Mouse (Mus musculus): Measurements from ENCODE around the gene Tmeff2.

Tmeff2 gene

GRCm38 (mm10) chr1:50980591-50980990 lies 80.1 kb downstream of the Tmeff2 start:
- DNase-seq (ENCODE audit: low read depth), result no peak

GRCm38 (mm10) chr1:50981151-50981828 lies 80.8 kb downstream of the Tmeff2 start:
- no peak for DNase-seq (ENCODE audit: low read depth)

- DNase-seq (ENCODE audit: low read depth), result no peak
These were observed 90.2 kb downstream of the Tmeff2 start for GRCm38 (mm10) chr1:50990661-50991060.

GRCm38 (mm10) chr1:50994505-50994904 lies 94.1 kb downstream of the Tmeff2 start:
- DNase-seq (ENCODE audit: low read depth), result no peak

GRCm38 (mm10) chr1:50999793-51000192 lies 99.3 kb downstream of the Tmeff2 start:
- DNase-seq (ENCODE audit: low read depth), result no peak

- no peak for DNase-seq (ENCODE audit: low read depth)
These were observed 107.9 kb downstream of the Tmeff2 start for GRCm38 (mm10) chr1:51008344-51008743.

DNA sequence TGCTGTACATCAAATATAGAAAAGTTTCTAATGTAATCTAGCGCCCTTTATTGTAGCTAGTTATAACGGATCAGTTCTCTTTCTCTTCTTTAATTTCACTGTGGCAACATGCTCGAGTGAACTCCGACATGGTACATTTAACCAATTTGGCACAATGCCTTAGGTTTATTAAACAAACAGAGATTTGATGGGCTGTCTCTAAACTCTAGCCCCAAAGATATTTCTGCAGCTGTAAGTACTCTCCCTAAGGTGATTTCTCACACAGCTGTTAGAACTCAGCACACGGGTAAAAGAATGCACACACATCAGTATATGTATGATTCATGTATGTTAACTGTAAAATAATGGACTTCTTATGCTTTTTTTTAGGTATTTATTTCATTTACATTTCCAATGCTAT lies 139.8 kb downstream of the Tmeff2 start:
- DNase-seq (ENCODE audit: low read depth), result no peak

- DNase-seq (ENCODE audit: low read depth), result no peak
These were observed 144.4 kb downstream of the Tmeff2 start for GRCm38 (mm10) chr1:51044810-51045209.

DNA sequence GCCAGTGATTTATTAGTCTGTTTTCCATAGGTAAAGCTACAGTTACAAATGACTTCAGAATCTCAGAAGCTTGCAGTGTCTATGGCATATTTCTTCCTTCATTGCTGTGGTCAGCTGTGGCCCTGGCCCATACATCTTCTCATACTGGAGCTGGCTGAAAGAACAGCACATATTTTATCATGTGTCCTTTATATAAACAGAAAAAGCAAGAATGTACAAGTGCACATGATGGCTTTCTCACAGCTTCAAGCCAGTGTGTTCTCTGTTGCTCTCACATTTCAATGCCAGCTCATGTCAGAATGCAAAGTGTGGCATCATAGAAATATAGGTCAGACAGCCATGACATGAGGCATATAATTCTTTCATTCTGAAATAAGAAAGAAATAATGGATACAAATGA lies 164.1 kb downstream of the Tmeff2 start:
- no peak for DNase-seq (ENCODE audit: low read depth)

GRCm38 (mm10) chr1:51065652-51066051 lies 165.2 kb downstream of the Tmeff2 start:
- DNase-seq (ENCODE audit: low read depth), result no peak

- no peak for DNase-seq (ENCODE audit: low read depth)
These were observed 168.4 kb downstream of the Tmeff2 start for GRCm38 (mm10) chr1:51068814-51069213.

GRCm38 (mm10) chr1:51069288-51069687 lies 168.8 kb downstream of the Tmeff2 start:
- no peak for DNase-seq (ENCODE audit: low read depth)

DNA sequence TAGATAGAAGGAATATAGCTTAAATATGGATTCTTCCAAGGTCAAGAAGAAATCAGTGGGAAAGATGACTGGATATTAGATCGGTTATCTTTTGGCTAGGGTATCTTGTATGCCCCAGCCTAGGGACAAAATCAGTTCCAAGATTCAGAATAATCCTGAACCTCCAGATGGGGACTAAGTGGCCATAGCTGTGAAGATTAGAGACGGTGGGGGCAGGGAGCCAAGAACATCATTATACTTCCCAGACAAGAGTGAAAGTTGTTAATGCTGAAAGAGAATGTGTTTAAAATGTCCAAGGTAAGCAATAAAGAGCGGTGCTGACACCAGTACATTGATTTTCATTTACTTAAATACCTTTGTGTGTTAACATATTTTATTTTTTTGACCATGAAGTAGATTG lies 173.6 kb downstream of the Tmeff2 start:
- DNase-seq (ENCODE audit: low read depth), result no peak

GRCm38 (mm10) chr1:51075785-51076771 lies 175.6 kb downstream of the Tmeff2 start:
- no peak for DNase-seq (ENCODE audit: low read depth)

DNA sequence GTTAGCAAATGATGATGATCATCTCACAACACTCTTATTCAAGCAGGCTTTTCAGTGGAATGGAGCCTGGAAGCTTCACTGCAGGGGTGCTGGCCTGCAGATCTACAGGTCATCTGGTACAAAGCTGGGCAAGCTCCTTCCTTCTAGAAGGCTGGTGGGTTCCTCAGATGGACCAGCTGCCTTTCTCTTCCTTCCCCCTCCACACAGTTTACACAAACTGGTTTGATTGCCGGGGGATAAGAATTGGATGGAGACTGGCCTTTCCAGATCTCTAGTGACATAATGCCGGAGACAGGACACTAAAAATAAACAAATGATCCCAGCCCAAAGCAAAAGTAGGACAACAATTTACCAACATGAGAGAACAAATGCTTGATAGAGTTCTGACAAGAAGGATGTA lies 188.5 kb downstream of the Tmeff2 start:
- no peak for DNase-seq (ENCODE audit: low read depth)

GRCm38 (mm10) chr1:51089803-51090202 lies 189.4 kb downstream of the Tmeff2 start:
- DNase-seq (ENCODE audit: low read depth), result no peak

DNA sequence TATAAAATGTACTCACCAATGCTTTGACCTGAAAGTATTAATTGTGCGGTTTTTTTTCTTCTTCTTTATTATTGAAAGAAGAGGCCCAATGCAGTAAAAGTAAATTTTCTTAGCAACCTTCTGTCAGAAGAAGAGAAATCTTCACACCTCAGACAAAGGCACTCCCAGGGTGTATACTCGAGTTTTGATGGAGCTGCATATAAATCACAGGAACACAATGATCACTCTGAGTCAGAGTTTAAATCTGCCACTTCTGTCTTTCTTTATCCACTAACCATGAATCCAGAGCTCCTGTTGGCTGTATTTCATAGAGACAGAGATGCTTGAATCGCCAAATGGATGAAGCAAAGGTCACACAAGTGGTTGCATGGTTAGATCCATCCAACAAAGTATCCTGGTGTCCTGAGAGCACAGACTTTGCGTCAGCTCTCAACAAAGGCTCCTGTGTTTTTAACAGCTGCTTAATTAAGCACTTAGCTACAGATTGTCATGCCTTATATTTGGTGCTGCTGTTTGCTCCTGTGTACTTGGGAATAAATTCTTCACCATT lies 189.8 kb downstream of the Tmeff2 start:
- no peak for DNase-seq (ENCODE audit: low read depth)

DNA sequence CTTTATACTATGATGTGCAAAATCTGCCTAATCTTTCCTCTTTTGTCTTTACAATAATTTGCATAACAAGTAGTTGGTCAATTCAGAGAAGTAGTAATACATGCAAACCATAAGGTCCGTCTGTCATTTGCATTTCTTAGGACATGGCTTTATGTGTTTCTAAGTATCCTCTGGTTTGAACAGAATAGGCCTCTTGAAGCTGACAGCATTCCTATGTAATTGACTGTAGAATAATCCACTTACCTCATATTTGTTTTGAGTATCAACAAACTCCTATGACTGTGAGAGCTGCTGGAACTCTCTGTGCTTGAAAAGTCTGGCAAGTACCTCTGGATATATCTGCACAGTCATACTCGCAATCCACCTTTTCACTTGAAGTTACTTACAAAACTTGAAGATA lies 194.3 kb downstream of the Tmeff2 start:
- no peak for DNase-seq (ENCODE audit: low read depth)

GRCm38 (mm10) chr1:51096848-51097598 lies 196.6 kb downstream of the Tmeff2 start:
- DNase-seq (ENCODE audit: low read depth), result no peak

GRCm38 (mm10) chr1:51101034-51101590 lies 200.7 kb downstream of the Tmeff2 start:
- no peak for DNase-seq (ENCODE audit: low read depth)

GRCm38 (mm10) chr1:51104698-51105097 lies 204.3 kb downstream of the Tmeff2 start:
- no peak for DNase-seq (ENCODE audit: low read depth)

- no peak for DNase-seq (ENCODE audit: low read depth)
These were observed 206.0 kb downstream of the Tmeff2 start for GRCm38 (mm10) chr1:51106401-51106920.
